Mouse (Mus musculus): ENCODE results near the gene Enoph1.

The Enoph1 gene

DNA sequence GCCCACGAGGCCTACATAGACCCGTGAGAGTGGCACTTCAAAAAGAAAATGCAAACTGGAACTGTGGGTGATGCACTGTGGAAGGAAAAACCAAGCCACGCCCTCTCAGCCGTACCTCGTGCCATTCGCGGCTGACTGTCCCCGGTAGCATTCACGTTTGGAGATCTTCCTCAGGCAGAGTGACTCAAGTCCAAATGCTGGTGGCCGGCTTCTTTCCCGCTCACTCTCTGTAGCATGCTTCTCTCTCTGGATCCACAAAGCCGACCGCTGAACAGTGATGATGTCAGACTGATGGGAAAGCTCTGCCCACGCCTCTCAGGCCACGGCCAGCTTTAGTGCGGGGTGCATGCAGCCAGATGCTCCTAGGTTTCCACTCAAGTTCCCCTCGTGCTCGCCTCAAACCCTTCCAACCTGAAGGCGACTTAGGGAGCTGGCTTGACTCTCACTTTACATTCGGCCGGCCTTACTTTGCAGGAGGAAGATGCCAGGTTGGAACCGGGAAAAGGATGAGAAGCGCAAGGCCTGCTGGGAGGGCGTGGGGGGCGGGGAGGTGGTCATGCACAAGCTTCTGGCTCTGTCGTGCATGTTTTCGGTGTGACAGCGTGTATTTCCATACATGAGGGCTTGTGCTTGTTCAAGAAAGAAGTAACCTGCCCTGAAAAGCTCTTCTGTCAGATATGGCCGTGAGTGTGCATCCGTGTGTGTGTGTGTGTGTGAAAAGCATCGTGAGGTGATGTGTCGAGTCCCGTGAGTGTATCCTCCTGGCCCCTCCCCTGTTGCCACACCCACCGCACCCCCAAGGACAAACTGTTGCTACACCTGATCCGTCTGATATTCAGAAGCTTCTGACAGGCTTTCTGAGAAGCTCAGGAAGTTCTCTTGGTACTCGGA, 39.5 kb downstream of the Enoph1 start:
- no peak for DNase-seq (ENCODE audit: low spot score)

DNA sequence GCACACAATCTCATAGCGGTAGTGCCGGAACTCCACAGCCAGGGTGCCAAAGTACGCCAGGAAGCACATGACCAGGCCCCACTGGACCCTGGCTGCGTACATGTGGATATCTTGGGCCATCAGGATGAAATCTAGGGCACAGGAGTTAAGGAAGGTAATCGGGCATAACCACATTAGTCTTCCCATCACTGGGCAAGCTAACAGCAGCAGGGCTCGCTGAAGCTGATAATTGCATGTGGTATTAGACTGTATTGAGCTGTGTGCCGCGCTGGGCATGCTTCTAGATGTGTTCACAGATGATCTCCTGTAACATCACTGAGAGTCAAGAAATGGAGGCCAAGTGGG, 40.1 kb downstream of the Enoph1 start:
- DNase-seq (ENCODE audit: low spot score): no peak

DNA sequence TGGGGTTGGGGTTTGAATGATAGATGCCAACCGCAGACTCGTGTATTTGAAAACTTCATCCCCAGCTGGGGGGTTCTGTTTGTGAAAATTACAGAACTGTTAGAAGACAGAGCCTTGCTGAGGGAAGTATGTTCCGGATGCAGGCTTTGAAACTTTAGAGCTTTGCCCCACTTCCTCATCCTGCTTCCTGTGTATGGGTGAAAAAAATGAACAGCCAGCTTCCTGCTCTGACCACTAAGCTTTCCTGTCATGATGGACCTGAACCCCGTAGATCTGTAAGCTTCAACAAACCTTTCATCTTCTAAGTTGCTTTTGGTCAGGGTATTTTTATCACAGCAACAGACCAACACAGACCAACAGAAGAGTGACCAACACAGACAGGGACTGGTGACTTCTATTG, 42.2 kb downstream of the Enoph1 start:
- DNase-seq (ENCODE audit: low spot score): no peak

DNA sequence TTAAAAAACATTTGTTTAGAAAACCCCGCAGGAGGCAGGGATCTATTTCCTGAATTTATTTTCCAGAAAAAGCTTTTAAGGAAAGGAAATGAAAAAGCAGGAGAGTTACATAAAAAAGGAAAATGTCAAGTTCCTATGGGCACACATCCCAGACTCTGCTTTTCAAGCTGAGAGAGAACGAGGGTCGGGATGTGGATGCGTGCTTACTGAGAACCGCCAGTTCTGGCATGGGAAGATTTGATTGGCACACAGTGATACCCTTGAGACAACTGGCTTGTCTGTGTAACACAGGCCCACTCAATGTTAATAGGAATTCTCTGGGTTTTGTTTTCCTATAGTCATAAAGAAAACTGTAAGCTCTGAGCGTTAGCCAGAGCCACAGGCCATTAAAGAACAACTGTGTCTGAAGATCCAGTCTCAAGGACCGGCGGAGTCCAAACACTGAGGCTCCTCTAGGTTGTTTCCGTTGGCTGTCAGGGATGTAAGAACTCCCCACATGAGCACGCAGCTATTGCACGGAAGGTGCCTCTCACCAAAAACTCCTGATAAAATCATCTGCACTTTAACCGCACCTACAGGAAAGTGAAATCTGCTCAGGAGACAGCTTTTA, 44.3 kb downstream of the Enoph1 start:
- no peak for DNase-seq (ENCODE audit: low spot score)

DNA sequence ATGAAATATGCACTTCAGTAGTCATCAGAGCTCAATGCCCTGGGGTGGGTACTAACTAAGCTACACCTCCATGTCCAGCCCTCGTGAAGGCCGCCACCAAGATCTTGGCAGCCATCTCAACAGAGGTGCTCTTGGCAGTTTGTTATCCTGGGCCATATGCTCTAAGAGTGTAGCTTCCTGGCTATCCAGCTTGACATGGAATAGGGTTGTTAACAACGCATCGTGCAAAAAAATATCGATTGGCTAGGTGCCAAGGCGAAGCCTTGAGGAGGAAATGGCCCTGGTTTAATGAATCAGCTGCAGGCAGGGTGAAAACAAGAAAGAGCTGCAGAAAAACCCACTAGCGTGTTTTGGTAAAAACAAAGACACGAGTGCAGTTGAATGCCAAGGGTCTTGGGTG, 45.3 kb downstream of the Enoph1 start:
- no peak for DNase-seq (ENCODE audit: low spot score)

DNA sequence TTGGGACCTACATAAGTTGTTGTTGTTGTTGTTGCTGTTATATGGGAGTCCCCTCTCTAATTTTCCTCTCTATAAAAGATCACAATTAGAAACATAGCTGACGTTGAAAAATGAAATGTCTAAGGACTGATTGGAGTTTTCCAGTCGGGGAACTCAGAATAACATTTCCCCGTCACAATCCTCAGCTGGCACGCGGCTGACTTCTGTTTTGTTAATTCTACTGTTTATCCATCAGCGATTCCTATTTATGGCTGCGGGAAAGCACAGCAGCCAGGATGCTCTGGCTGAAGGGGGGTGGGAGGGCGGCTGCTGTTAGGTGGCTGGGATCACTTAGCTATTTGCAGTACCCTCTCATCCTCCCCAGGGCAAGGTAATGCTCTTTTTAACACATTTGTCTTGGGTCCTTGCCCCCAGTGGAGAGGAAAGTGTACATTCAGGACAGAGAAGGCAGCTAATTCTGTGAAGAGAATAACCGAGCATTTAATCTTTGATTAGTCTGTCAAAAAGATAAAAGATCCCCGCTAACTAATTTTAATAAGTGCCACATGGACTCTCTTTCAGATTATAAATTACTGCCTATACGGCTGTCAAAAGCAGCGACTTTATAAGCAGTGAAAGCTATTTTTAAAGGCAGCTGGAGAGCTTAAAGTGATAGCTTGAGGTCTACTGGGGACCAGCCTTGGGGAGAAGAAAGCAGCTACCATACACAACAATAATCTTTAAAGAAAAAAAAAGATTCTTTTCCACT, 50.9 kb downstream of the Enoph1 start:
- DNase-seq (ENCODE audit: low spot score): no peak

DNA sequence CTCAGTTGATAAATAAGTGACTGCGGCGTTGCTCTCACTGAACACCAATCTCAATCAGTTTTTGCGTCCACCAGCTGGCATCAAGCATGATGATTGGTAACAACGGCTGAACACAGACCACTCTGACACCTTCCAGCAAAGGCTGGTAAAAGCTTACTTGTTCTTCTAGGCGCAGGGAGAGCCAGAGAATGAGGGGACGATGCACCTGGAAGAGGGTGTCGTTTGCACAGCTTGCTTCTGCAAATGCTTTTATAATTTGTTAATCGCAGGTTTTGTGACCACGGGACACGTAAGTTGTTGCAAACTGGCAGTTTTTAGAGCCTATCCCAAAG, 51.4 kb downstream of the Enoph1 start:
- no peak for DNase-seq (ENCODE audit: low spot score)

DNA sequence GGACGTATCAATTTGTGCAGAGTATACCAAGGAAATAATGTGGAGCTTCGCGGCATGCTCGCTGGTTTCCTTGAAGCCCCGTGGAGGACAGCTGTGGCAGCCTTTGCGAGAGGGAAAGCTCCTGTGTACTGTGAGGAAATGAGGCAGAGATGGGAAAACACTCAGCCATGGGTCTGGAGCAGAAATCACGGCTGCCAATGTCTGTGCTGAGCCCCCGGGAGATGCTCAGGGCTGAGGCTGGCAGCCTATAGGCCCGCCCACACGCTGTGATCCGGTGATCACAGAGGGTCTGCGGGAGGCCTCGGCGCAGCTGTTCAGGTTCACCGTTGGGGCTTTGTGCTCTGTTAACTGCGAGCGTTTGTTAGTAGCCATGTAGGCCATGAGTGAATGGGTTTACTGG, 51.8 kb downstream of the Enoph1 start:
- no peak for DNase-seq (ENCODE audit: low spot score)

DNA sequence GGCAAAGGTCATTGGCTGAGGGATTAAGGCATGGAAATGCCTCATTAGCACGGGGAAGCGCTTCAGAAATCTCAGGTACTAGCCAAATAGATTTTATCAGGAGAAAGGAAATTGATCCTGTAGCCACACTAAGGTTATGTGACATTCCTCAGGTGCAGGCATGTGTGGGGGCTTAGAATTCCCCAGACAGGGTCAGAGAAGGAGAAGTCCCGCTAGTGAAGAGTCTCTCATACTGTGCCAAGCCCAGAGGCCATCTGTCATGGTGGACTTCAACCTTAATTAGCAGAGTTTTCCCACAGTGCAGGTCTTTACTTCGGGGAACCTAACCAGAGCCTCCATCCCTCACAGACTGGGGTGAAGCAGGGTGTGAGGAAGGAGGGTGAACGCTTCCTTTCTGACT, 57.2 kb downstream of the Enoph1 start:
- DNase-seq (ENCODE audit: low spot score): no peak

DNA sequence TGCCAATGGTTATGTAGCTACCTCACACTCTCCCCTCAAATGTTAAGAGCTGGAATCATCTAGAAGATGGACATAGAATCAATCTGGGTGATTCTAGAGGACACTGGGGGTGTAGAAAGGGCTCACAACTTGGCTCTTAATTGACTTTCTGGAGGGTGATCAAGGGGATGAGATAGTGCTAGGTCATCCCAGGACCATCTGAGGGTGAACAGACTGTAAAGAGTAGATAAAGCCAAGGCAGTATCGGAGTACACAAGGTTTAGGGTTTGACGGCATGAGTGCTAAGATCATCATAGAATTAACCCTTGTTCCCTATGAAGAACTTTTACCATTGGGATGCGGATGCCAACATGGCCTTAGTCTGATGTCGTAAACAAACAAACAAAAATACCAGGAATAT, 58.2 kb downstream of the Enoph1 start:
- no peak for DNase-seq (ENCODE audit: low spot score)

DNA sequence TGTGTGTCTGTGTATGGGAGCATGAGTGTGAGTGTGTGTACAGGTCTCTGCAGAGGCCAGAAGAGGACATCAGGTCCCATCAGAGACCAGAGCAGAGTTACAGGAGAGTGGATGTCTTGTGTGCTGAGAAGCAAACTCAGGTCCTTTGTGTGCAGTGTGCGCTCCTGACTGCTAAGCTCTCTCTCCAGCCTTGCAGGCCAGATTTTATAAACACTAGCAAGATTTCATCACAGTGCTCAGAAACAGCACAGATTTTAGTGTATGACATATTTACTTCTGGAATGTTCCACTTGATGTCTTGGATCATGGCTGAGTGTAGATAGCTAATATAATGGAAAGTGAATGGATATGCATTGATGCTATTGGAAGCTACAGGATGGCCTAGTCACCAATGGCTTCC, 62.6 kb downstream of the Enoph1 start:
- no peak for DNase-seq (ENCODE audit: low spot score)

DNA sequence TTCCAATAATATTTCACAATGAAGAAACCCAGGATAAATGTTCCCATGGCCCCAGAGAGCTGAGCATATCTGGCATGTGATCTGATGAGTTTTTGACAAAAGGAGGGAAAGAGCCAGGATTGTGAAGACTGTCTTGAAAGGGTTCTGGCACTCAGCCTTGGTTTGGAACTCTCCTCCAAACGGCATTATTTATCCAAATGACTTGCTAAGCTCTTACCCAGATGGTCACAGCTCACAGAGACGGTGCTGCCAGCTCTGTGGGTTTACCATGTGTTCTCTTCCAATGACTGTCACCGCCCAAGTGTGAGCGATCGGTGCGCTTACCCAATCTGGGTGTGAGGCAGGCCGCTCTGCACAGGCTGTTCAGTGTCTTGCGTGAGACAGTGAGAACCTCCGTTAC, 69.1 kb downstream of the Enoph1 start:
- DNase-seq (ENCODE audit: low spot score): peak; percentile 26

DNA sequence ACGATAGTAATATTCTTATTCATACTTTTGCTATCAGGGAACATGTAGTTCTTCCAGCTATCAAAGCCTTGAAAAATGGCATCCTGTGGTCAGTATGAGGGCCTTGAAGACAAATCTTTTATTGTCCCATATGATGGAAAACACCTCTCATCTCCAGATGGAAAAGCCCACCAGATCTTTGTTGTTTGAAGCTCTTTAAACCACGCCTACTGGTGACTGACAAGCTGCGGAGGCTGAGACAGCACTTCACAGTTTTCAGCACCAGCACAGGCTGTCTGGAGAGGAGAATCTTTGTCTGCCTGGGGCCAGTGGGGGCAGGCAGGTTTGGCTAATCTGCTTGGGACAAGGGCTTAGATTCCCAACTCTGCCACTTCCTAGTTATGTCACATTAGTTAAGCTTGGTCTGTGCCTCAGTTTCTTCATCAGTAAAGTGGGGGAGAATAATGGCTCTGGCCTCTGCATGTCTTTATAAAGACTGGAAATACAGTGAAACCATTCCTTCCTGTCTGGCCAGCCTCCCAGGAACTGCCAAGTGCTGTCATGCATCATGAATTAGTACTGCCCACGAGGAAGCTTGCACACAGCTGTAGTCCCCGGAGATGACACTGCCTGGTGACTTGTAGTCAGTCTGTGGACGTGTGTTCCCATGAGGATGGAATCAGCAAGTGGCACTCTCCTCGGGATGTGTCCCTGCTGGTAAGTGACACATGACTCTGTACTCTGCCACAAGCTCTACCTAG, 69.9 kb downstream of the Enoph1 start:
- no peak for DNase-seq (ENCODE audit: low spot score)

DNA sequence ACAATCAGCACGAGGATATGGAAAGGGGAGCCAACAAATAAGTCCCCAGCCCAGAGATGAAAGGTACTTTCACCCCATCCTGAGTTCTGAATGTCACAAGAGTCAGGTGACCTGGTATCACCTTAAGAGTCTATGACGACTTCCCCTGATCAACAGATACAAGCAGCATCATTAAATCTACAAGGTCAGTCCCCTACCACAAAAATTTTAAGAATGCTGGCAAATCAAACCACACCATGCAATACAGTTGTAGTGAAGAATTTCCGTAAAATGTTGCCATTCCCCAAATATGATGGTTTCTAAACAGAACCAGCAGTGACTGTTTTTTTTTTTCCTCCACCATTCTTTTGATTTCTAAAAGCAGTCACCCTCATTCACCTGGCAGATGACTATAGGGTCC, 70.8 kb downstream of the Enoph1 start:
- DNase-seq (ENCODE audit: low spot score): no peak

DNA sequence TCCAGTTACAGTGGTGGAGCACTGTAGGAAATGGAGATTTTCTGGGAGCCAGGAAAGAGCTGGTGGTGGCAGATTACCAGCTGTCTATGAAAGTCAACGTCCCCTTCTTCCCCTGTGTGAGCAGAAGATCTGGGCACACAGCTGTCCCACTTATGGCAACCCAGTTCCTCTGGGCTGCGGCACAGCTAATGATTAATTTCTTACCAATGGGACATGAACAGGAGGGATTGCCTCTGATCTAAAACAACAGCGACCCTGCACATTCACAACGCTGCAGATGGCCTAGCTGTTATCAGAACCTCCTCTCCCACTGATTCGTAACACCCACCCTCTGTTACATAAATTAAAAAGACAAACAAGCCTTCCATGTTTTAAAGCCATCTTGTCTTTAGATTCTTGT, 73.6 kb downstream of the Enoph1 start:
- DNase-seq (ENCODE audit: low spot score): no peak

All from left cerebral cortex, adult 11 months (tissue).